Mouse (Mus musculus): ENCODE results near the gene Hoxd9. TPM values are rescaled to one million over a fixed set of nuclear protein-coding genes. Genes with fewer than 3 reads are reported as not detected.

Gene Hoxd9
- total RNA-seq, 2 experiments from 2014 or later: not detected

DNA sequence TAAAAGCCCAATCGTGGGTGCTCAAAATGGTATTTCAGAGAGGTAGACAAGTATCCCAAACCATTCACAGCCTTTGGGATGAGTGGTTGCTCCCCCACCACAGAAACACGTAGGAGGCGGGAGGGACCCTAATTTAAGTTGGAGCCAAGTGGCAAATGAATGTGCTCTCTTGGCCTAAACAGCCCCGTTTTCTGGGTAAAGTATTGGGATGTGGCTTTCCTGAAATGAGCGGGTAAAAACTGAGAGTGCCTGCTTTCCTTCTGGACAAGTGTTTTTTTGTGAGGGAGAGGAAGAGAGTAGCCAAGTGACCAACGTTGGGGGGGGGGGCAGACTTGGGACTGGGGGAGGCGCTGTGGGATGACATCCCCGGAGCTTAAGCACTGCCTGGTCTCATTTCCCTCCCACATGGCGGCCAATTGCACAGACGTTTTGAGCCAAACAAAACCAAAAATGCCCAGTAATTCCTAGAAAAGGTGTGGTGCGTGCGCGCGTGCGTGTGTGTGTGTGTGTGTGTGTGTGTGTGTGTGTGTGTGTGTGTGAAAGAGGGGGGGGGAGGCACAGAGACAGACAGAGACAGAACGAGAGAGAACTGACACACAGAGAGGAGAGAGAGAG is 13.5 kb downstream of the Hoxd9 start:
- ATAC-seq (replicated peaks; ENCODE audit: poor library complexity): no peak

DNA sequence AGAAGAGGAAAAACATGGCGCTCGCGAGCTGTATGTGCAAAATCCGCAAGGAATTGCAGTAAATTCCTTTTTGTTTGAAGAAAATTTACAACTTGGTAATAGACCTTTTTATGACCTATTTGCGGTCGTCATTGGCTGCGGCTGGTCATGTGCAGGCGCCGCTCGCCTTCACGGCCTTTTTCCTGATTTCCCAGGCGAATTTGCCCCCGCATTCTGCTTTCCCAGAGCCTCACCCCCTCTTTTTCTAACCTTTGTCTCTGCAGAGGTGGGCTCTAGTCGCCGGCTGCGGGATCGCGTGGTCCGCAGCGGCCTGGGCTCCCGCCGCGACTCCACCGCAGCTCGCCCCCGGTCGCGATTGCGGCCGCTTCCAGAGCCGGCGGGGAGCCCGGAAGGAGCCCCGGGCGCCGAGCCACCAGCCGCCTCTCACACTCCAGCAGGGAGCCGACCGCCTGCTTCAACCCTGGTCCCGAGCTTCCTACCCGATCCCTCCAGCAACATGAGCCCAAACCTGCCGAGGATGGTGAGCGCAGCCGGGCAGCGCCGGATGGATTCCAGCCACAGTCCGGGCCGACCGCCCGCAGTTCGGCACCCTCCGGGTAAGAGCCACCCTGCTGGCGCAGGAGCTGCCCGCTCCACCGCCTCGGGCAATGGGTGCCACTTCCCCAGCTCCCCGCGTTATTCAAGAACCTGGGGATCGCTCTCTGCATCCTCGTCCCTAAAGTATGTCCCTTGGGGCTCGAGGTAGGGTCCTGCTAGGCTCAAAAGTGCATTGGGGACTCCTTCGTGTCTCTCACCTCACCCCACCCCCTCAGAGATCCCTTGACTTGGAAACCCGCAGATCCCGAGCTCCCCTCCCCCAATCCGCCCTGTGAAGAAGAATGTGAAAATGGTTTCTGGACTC is 14.4 kb downstream of the Hoxd9 start, which contains the start of the genes Hoxd3 and Hoxd4:
Gene Hoxd3 (plus strand): TSS at position 207 of the 901 bp plus-strand sequence.
Gene Hoxd4 (plus strand): TSS at position 209 of the 901 bp plus-strand sequence.
- ATAC-seq (replicated peaks; ENCODE audit: poor library complexity): no peak

DNA sequence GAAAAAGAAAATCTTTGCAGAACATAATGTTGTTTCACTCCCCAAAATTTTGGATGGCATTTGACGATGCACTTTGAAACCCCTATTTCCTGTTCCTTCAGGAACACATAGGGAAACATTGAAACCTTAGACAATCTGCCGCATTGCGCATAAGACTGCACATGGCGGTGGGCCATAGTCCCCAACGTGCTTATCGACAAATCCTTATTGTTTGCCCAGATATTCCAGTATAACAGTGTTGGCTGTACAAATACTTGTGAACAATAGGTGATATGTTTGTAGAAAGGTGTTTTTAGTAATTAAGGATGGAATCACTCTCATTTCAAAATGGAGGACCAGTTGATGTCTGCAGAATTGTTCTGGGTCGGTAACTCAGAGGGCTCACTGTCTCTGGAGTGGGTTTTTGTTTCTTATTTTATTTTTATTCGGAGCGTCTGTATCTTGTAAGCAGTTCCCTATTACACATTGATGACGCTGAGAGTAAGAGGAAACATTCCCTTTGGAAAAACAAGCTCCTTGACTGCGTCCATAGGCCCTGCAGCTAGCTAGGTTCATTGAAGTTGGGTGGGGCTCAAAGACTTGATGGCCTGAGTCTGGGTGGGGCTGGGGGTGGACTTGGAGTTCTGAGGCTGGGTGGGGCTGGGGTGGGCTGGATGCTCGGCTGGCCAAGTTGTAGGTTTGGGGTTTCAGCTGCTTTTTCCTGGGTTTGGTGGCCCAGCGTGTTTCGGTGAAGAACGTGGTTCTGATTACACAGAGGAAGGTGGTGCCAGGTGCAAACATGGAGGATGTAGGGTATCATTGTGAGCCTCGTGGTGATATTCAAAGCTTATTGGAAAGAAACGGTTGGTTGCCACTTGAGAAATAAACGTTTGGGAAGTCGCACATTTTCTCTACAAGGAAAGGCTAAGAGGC is 16.0 kb downstream of the Hoxd9 start:
- ATAC-seq (replicated peaks; ENCODE audit: poor library complexity): no peak

DNA sequence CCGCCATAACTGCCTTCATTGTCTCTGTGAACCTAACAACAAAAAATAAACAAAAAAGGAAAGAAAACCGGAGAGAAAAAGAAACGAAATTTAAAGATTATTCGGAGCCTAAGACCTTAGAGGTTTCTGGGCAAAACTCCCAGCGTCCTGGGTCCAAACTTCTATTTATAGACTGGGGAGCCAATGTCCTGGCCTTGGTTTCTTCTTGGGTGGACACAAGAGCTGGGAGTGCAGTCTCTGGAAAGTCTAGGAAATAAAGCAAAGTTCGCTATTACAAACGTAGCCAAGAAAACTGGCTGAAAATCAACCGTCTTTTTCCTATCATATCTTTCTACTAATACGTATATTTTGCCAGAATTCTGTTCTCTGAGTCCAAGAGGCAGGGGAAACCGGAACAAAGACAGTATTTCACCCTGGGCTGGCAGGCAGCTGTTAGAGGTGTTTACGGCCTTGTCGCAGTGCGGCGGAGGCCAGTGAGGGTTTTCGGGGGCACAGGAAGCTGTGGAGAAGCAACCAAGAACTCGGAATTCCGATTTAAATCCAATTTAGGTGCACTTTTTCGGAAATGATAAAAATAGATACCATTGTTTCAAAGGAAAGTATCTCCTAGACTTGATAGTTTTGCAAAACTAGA is 16.7 kb downstream of the Hoxd9 start:
- ATAC-seq (replicated peaks; ENCODE audit: poor library complexity): no peak

- ATAC-seq (replicated peaks; ENCODE audit: poor library complexity): no peak
Measured at GRCm38 (mm10) chr2:74714881-74715280, 17.4 kb downstream of the Hoxd9 start.

DNA sequence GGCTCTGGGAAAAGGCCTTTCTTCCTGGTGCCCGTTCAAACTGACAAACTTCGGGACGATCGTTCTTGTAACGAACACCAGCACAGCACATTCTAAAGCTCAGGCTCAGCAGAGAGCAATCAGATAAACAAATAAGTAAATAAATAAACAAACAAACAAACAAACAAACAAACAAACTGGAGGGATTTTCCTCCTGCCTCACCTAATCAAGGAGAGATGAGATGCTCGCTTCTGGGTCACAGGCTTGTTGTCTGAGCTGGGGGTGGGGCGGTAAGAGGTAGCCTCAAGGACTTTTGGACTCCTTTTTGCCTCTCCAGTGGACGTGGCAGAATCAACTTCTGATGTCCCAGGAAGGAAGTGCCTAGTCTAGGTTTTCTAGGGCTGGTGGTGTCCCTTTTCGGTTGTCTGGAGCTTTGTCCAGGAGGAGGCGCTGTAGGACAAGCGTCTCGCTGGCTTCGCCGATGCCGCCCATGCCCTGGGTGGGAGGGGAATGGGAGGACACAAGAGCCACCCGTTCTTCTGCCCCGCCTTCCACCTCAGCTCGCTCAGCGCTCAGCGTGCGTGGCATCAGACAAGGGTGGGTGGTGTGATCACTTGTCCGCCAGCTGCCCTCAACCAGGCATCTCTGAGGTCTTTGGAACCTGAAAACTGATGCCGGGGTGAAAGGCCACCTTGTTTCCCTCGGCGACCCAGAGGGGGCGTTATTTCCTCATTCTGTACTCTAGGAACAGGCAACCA is 18.1 kb downstream of the Hoxd9 start:
- ATAC-seq (replicated peaks; ENCODE audit: poor library complexity): peak; percentile 98

DNA sequence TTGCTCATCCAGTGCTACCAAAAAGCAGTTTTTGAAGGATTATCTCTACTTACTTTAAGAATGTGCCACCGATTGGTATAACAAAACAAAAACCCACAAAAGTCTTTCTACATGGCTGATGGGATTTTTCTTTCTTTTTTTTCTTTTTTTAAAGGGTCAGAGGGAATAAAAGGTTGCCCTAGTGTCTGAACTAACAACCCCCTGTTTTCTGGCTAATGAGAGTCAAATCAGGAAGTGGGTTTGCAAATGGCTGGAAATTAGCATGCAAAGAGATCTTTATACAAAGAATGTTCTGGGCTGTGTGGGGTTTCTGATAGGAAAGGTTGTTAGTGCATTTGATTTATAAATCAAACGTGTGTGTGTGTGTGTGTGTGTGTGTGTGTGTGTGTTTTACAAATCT is 22.9 kb downstream of the Hoxd9 start:
- ATAC-seq (replicated peaks; ENCODE audit: poor library complexity): no peak

GRCm38 (mm10) chr2:74720955-74721491 is 23.5 kb downstream of the Hoxd9 start:
- ATAC-seq (replicated peaks; ENCODE audit: poor library complexity): no peak

GRCm38 (mm10) chr2:74721882-74722281 is 24.4 kb downstream of the Hoxd9 start:
- ATAC-seq (replicated peaks; ENCODE audit: poor library complexity): no peak

DNA sequence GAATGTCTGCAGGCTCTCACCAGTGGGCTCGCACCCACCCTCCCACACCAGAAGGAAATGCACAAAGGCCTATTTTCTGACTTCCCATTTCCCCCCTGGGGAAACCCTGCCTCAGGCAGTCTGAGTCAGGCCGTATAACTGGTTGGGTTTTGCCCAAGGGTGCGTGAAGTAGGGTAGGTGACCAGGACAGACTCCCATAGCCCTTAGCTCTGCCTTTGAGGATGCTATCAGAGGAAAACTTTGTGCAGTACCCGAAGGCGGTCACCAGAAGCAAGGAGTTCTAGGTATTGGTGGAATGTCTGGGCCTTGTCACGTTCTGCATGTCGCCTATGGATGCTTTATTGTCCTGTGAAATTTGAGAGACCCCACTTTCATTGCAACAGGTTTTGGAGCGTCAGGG is 25.4 kb downstream of the Hoxd9 start:
- no peak for ATAC-seq (replicated peaks; ENCODE audit: poor library complexity)

DNA sequence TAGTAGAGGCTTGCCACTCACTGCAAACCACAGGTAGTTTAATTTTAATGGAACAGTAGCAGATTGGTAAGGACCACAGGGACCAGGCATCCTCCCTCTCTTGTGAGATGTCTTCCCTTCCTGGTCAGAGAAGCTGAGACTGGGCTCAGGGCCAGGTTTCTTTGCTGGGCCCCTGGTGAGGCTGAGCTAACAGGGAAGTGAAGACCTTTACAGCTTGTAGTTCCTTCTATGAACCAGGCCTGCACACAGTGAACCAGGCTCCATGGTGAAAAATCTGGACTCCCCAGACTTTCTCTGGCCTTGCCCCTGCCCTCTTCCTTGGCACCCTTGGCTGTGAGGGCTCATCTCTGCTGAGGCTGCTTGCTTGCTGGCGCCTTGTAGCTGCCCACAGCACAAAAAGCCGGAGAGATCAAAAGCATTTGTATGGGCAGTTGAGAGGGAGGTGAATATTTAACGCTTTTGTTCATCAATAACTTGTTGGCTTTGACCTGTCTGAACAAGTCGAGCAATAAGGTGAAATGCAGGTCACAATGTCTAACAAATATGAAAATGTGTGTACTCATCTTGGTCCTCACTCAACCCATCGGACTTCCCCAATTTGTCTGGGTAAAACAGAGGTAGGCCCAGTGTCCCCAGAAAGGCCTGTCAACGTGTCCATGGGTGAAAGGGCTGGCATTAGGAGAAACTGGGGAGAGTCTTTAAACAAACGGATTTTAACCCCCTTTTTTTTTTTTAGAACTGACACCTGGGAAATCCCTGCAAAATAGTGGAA is 26.9 kb downstream of the Hoxd9 start:
- peak; percentile 39; the same call in 1 of the 2 replicates for ATAC-seq (replicated peaks; ENCODE audit: poor library complexity)

- ATAC-seq (replicated peaks; ENCODE audit: poor library complexity): no peak
Measured at GRCm38 (mm10) chr2:74725171-74725570, 27.6 kb downstream of the Hoxd9 start.

GRCm38 (mm10) chr2:74726551-74726950 is 29.0 kb downstream of the Hoxd9 start, which contains the start of gene Gm28230:
Gm28230 (plus strand) TSS chr2:74726728.
- no peak for ATAC-seq (replicated peaks; ENCODE audit: poor library complexity)

DNA sequence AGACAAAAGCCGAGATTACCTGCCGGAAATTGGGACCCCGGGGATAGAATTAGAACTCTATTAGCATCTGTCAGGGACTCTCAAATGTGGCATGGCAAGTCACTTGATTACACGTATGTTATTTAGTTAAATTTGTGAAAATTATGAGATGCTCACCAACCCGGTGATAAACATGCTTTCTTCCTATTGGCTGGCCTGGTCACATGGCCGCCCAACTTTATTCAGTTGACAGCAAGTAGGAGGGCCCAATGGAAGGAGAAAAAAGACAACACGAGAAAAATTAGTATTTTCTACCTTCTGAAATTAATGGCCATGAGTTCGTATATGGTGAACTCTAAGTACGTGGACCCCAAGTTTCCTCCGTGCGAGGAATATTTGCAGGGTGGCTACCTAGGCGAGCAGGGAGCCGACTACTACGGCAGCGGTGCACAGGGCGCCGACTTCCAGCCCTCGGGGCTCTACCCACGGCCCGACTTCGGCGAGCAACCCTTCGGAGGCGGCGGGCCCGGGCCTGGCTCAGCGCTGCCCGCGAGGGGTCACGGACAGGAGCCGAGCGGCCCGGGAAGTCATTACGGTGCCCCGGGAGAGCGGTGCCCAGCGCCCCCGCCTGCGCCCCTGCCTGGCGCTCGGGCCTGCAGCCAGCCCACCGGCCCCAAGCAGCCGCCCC is 29.6 kb downstream of the Hoxd9 start:
- 0 out of 2 replicates have a peak, but pooled peaks have one; percentile 29 for ATAC-seq (replicated peaks; ENCODE audit: poor library complexity)

DNA sequence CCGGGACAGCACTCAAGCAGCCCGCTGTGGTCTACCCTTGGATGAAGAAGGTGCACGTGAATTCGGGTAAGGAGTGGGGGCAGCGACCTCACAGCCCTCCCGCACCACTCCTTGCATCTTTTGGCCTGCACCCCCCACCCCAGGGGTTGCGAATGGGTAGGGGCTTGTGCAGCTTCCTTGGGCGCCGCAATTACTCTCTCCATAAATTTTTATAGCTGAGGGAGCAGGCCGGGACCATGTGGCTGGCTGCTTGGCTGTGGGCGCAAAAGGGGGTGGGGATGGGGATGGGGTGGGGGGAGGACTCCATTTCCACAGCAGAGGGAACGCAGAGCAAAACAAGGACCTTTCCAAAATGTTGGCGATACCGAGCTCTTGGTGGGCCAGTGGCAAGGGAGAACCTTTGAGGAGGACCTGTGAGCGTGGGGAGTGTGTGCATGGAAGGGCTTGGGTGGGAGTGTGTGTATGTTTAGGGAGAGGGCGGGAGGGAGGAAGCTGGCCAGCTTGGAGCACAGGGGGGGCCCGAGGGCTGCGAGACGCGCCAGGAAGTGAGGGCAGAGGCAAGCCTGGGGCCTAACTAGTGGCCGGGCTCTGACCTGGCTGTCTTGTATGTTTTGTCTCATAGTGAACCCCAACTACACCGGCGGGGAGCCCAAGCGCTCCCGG is 30.2 kb downstream of the Hoxd9 start:
- no peak for ATAC-seq (replicated peaks; ENCODE audit: poor library complexity)

- ATAC-seq (replicated peaks; ENCODE audit: poor library complexity): no peak
Measured at GRCm38 (mm10) chr2:74728303-74728680, 30.8 kb downstream of the Hoxd9 start.

- ATAC-seq (replicated peaks; ENCODE audit: poor library complexity): no peak
Measured at GRCm38 (mm10) chr2:74730331-74730730, 32.8 kb downstream of the Hoxd9 start.

- no peak for ATAC-seq (replicated peaks; ENCODE audit: poor library complexity)
Measured at GRCm38 (mm10) chr2:74731055-74731454, 33.5 kb downstream of the Hoxd9 start.

Measured in megakaryocyte progenitor cell, adult 5-6 weeks (primary cell).